Mouse (Mus musculus): Measurements from ENCODE around the gene Vamp9.

DNA sequence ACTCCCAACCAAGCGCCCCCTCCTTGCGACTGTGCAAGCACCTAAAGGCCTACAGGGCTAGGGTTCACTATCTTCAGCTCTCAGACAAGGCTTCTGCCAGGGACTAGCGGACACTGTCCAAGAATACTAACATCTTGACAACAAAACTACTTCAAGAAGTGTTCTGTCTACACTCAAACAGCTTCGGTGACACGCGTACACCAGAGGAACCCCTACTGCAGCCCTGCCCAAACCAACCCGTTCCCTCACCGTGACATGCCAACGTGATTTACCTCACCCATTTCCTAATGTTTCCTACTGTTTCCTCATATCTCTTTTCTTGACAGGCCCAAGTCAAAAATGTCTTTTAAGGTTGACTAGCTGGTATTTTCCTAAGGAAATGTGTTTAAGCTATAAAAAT lies 37.1 kb upstream of the Vamp9 start:
- TF ChIP-seq POU5F1 (IDR thresholded peaks at IDR 0.05; ENCODE audit: borderline replicate concordance, low read length), result no peak
- TF ChIP-seq CTCF (conservative IDR thresholded peaks at IDR 0.05; ENCODE audit: low read length), result no peak
